Mouse (Mus musculus) induced T-regulatory cell, adult 2 months (primary cell): Measurements from ENCODE around the gene Fpgs.

Experiments used
- DNase-seq: peaks from one replicate; pipeline ENCODE4 v3.0.0-alpha.2; 2012; ENCODE audit warnings: low read depth

Fpgs gene

GRCm38 (mm10) chr2:32724832-32725790 is 21.2 kb upstream of the Fpgs start:
- peak; percentile 84 for DNase-seq

- DNase-seq, result peak; percentile 55
Observed at GRCm38 (mm10) chr2:32724149-32724548, 20.2 kb upstream of the Fpgs start.

GRCm38 (mm10) chr2:32722581-32722980 is 18.6 kb upstream of the Fpgs start:
- DNase-seq, result peak; percentile 64

GRCm38 (mm10) chr2:32722046-32722445 is 18.1 kb upstream of the Fpgs start:
- peak; percentile 80 for DNase-seq

GRCm38 (mm10) chr2:32720681-32721229 is 16.8 kb upstream of the Fpgs start, which contains the start of gene Sh2d3c:
Sh2d3c (plus strand) TSS chr2:32721055.
- DNase-seq, result peak; percentile 68

- peak; percentile 30 for DNase-seq
Observed at GRCm38 (mm10) chr2:32720053-32720452, 16.1 kb upstream of the Fpgs start.

GRCm38 (mm10) chr2:32718761-32719160 is 14.8 kb upstream of the Fpgs start:
- no peak for DNase-seq

- DNase-seq, result peak; percentile 88
Observed at GRCm38 (mm10) chr2:32714987-32715425, 11.1 kb upstream of the Fpgs start.

GRCm38 (mm10) chr2:32714117-32714986 is 10.4 kb upstream of the Fpgs start:
- DNase-seq, result no peak

GRCm38 (mm10) chr2:32712934-32713817 is 9.2 kb upstream of the Fpgs start, which contains the start of gene Cdk9:
Cdk9 (minus strand) TSS chr2:32713076.
- DNase-seq, result peak; percentile 95

GRCm38 (mm10) chr2:32712586-32712933 is 8.6 kb upstream of the Fpgs start:
- DNase-seq, result peak; percentile 95

- peak; percentile 82 for DNase-seq
Observed at GRCm38 (mm10) chr2:32712108-32712551, 8.2 kb upstream of the Fpgs start.

- DNase-seq, result no peak
Observed at GRCm38 (mm10) chr2:32711301-32712056, 7.5 kb upstream of the Fpgs start.

GRCm38 (mm10) chr2:32710425-32710824 is 6.5 kb upstream of the Fpgs start:
- no peak for DNase-seq

- DNase-seq, result no peak
Observed at GRCm38 (mm10) chr2:32709521-32710137, 5.7 kb upstream of the Fpgs start.

- peak; percentile 86 for DNase-seq
Observed at GRCm38 (mm10) chr2:32708643-32709042, 4.7 kb upstream of the Fpgs start.

- no peak for DNase-seq
Observed at GRCm38 (mm10) chr2:32706971-32707370, 3.0 kb upstream of the Fpgs start.

- DNase-seq, result no peak
Observed at GRCm38 (mm10) chr2:32705018-32705417, 1.1 kb upstream of the Fpgs start.

GRCm38 (mm10) chr2:32703046-32703445 is 899 bp downstream of the Fpgs start:
- DNase-seq, result no peak
